Mouse (Mus musculus) hindbrain, embryonic 13.5 days (tissue): Measurements from ENCODE around the gene Olfr1347. TPM values are rescaled to one million over a fixed set of nuclear protein-coding genes. Genes with fewer than 3 reads are reported as not detected.
"Not testable (repeated sequence)": the region's sequence is repeated elsewhere in the genome, so short reads cannot be mapped to it uniquely, and the experiment has no call there.

Experiments used
- ATAC-seq: fragments of 200-750 bp; cut with Nextera tagmentation; 2 replicates; pipeline ENCODE4 v1.8.0; 2017; ENCODE audit warnings: moderate TSS enrichment; ENCODE audit not compliant: low FRiP score
- H3K27ac ChIP-seq: fragments of 300-500 bp; sonication (generic); 2 replicates; pipeline ENCODE4 v1.5.1; 2015; ENCODE audit warnings: inconsistent platforms, mild to moderate bottlenecking, moderate library complexity
- H3K27me3 ChIP-seq: fragments of 300-500 bp; sonication (generic); 2 replicates; pipeline ENCODE4 v1.6.1; 2015; ENCODE audit warnings: mild to moderate bottlenecking, inconsistent platforms
- H3K36me3 ChIP-seq: fragments of 300-500 bp; sonication (generic); 2 replicates; pipeline ENCODE4 v1.6.1; 2015; ENCODE audit warnings: mild to moderate bottlenecking, inconsistent platforms
- H3K4me1 ChIP-seq: fragments of 300-500 bp; sonication (generic); replicated peaks from 2 replicates; pipeline ENCODE4 v1.6.1; 2015; ENCODE audit warnings: inconsistent platforms
- H3K4me2 ChIP-seq: fragments of 300-500 bp; sonication (generic); 2 replicates; pipeline ENCODE4 v1.6.1; 2015; ENCODE audit warnings: inconsistent platforms, mild to moderate bottlenecking, moderate library complexity
- H3K4me3 ChIP-seq: fragments of 300-500 bp; sonication (generic); 2 replicates; pipeline ENCODE4 v1.5.1; 2015; ENCODE audit warnings: mild to moderate bottlenecking, inconsistent platforms
- H3K9ac ChIP-seq: fragments of 300-500 bp; sonication (generic); 2 replicates; pipeline ENCODE4 v1.6.1; 2015; ENCODE audit warnings: mild to moderate bottlenecking, inconsistent platforms
- H3K9me3 ChIP-seq: fragments of 300-500 bp; sonication (generic); 2 replicates; pipeline ENCODE4 v1.6.1; 2016; ENCODE audit warnings: inconsistent platforms
- WGBS: fragments of 180-500 bp; shearing (Covaris S2); methylation state at CpG from one replicate; pipeline ENCODE4 v1.1.7; 2015; 5-methylcytosine and 5-hydroxymethylcytosine counted together
- polyA plus RNA-seq: library from polyadenylated mRNA; unstranded; fragments of >200 nt; fragmentation: Nextera tagmentation; extraction: Ambion mirVana; gene quantifications from 2 replicates; pipeline ENCODE4 v1.2.1, GENCODE M21; 2015

Gene Olfr1347
- not detected in 2 replicates for polyA plus RNA-seq

DNA sequence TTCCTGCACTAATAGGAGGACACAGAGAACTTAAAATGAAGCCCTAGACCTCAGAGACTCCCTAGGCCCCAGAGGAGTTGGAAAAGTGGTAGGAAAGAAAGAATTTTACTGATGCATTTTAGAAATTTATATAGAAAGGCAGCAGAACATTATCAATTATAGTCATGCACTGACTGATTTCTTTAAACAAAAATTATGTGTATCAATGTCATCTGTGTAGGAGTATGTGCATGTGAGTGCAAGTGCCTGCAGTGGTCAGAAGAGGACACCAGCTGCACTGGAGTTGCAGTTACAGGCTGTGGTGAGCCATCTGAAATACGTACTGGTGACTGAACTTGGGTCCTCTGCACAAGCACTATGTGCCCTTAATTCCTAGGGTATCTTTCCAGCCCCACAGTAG is at the start of gene Olfr1347:
Olfr1347 (minus strand) TSS at position 101 of the 400 bp plus-strand sequence.
- no peak within 1 kb of the TSS for H3K4me2 ChIP-seq
- ATAC-seq = no peak
- H3K4me3 ChIP-seq = no peak within 1 kb of the TSS
- 0 out of 2 replicates have a peak, but pooled peaks cover 4% of the 10 kb centered on the region for H3K9me3 ChIP-seq
- H3K4me1 ChIP-seq = no peaks in the 10 kb centered on the region
- H3K36me3 ChIP-seq = no peaks in the 10 kb centered on the region
- WGBS = 66% methylated on average over 1 of the region's 1 CpGs
- H3K27me3 ChIP-seq = no peaks in the 10 kb centered on the region
- no peak within 1 kb of the TSS for H3K27ac ChIP-seq
- H3K9ac ChIP-seq = no peak within 1 kb of the TSS

DNA sequence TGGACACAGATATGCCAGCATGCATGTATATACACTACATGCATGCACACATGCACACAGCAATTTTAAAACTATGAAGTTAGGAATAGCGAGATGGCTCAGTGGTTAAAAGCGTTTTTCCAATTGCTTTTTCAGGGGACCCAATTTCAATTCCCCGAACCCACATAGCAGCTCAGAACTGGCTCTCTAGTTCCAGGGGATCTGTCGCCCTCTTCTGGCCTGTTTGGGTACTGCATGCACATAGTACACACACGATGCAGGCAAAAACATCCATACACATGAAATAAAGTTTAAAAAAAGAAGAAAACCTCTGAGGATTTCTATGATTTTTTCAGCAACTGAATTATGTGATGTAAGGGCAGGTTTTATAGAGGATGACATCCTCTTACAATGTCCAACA is 26.6 kb upstream of the Olfr1347 start:
- Histone ChIP-seq H3K4me3 (no peak overlapping the region), H3K4me2 (no peak overlapping the region), H3K27me3 (no peaks in the 10 kb centered on the region), H3K4me1 (no peaks in the 10 kb centered on the region), H3K9ac (no peak overlapping the region), H3K9me3 (peaks cover 3% of the 10 kb centered on the region; the same call in 1 of the 2 replicates), H3K27ac (no peak overlapping the region), H3K36me3 (no peaks in the 10 kb centered on the region)
- WGBS = 68% methylated on average over 5 of the region's 5 CpGs
- no peak for ATAC-seq

DNA sequence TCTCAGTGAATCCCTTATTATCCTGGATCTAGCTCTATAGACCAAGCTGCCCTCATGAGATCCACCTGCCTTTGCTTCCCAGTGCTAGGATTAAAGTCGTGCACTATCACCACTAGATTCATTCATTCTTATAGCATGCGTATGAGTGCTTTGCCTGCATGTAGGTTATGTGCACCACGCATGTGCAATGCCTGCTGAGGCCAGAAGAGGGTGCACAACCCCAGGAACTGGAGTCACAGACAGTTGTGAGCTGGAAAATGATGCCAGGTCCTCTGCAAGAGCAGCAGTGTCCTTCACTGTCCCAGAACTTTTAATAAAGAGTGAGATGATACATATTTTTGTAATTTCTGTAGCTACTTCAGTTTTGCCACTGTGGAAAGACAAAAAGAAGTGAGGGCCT is 25.4 kb upstream of the Olfr1347 start:
- Histone ChIP-seq H3K4me3 (no peak overlapping the region), H3K27ac (no peak overlapping the region), H3K4me1 (no peaks in the 10 kb centered on the region), H3K4me2 (no peak overlapping the region), H3K9me3 (peaks cover 3% of the 10 kb centered on the region; the same call in 1 of the 2 replicates), H3K36me3 (no peaks in the 10 kb centered on the region), H3K27me3 (no peaks in the 10 kb centered on the region), H3K9ac (no peak overlapping the region)
- 66% methylated on average over 3 of the region's 3 CpGs for WGBS
- ATAC-seq = no peak

DNA sequence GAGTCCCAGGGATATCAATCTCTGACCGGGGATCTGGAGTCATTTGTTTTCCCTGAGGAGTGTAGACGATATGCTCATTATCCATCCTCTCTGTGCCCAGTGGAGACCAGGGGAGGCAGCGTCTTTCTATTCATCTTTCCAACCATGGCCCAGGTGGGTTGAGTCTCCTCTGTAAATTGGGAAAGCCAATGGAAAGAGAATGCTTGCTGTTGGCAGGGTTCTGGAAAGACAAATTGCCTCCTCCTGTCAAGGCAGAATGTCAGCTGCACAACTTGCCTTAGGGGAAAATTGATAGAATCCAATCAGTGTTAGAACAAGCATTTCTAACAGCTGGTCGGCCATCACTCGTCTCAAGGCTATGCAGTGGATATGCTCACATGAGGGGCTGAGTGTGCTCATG is 23.3 kb upstream of the Olfr1347 start, which contains the start of gene Olfr1349:
Olfr1349 (minus strand) TSS at position 101 of the 400 bp plus-strand sequence.
- Histone ChIP-seq H3K4me2 (no peak within 1 kb of the TSS), H3K4me1 (no peaks in the 10 kb centered on the region), H3K9me3 (peaks cover 3% of the 10 kb centered on the region; the same call in 1 of the 2 replicates), H3K36me3 (no peaks in the 10 kb centered on the region), H3K27ac (no peak within 1 kb of the TSS), H3K27me3 (no peaks in the 10 kb centered on the region), H3K4me3 (no peak within 1 kb of the TSS), H3K9ac (no peak within 1 kb of the TSS)
- ATAC-seq = no peak
- WGBS = 80% methylated on average over 5 of the region's 5 CpGs

DNA sequence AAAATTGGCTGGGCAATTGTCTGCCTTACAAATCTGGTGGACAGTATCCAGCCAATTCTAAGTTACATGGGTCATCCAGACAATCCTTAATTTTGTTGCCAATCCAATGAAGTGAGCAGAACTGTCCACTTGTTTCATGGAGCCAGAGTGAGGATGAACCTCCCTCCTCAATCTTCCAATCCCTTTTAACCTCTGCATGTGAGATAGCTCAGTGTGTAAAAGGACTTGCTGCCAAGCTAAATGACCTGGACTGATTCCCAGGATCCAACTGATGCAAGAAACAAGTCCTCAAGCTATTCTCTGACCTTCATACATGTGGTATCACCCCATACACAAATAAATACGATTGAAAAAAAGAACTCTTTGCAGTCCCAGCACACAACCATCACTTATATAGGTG is 22.1 kb upstream of the Olfr1347 start:
- no peak overlapping the region for H3K4me3 ChIP-seq
- no peak overlapping the region for H3K27ac ChIP-seq
- peaks cover under 1% of the 10 kb centered on the region; the same call in 1 of the 2 replicates for H3K9me3 ChIP-seq
- H3K9ac ChIP-seq = no peak overlapping the region
- no peaks in the 10 kb centered on the region for H3K27me3 ChIP-seq
- ATAC-seq = no peak
- WGBS = 40% methylated on average over 1 of the region's 1 CpGs
- H3K36me3 ChIP-seq = no peaks in the 10 kb centered on the region
- H3K4me1 ChIP-seq = no peaks in the 10 kb centered on the region
- no peak overlapping the region for H3K4me2 ChIP-seq

DNA sequence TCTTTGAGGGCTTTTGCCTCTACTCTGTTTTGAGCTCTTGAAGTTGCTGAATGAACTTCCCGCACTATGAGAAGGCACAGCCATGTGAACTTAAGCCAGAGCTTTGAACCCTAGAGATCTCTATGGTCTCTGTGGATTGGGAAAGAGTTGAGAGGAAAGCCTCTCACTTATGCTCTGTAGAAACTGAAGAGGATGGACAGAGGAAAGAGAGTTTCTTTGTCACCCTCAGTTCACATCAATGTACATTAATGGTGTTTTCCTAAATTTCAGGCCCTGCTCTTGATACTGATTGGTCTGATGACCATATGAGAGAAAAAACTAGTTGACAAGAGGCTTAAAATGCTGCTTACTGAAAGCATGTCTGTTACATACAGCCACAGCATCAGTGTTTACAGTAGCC is 9.1 kb upstream of the Olfr1347 start, which contains the start of gene Olfr1348:
Olfr1348 (minus strand) TSS at position 101 of the 400 bp plus-strand sequence.
- Histone ChIP-seq H3K36me3 (no peaks in the 10 kb centered on the region), H3K27ac (no peak within 1 kb of the TSS), H3K4me3 (no peak within 1 kb of the TSS), H3K9me3 (0 out of 2 replicates have a peak, but pooled peaks cover 3% of the 10 kb centered on the region), H3K4me2 (no peak within 1 kb of the TSS), H3K27me3 (no peaks in the 10 kb centered on the region), H3K9ac (no peak within 1 kb of the TSS), H3K4me1 (no peaks in the 10 kb centered on the region)
- no peak for ATAC-seq
- WGBS = 94% methylated on average over 1 of the region's 1 CpGs

DNA sequence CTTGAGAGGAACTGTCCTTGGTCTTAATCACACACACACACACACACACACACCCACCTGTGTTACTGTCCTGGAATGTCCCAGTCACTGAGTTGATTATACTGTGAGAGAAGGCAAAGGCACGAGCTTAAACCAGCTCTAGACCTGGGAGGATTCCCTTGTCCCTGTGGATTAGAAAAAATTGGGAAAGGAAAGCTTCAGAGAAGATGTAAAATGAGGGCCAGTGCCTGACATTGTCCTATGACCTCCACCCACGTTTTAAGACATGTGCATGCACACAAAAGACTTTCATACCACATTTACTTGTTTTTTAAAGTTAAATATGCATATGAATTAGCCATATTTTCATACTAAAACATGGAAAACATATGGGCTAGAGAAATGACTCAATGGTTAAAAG is 12.7 kb downstream of the Olfr1347 start, which contains the start of gene Olfr5:
Olfr5 (minus strand) TSS at position 101 of the 400 bp plus-strand sequence.
- 52% methylated on average over 2 of the region's 2 CpGs for WGBS
- H3K4me2 ChIP-seq = no peak within 1 kb of the TSS
- H3K27me3 ChIP-seq = no peaks in the 10 kb centered on the region
- no peaks in the 10 kb centered on the region for H3K36me3 ChIP-seq
- H3K4me3 ChIP-seq = no peak within 1 kb of the TSS
- no peak within 1 kb of the TSS for H3K9ac ChIP-seq
- ATAC-seq = no peak
- H3K4me1 ChIP-seq = no peaks in the 10 kb centered on the region
- H3K9me3 ChIP-seq = no peaks in the 10 kb centered on the region
- no peak within 1 kb of the TSS for H3K27ac ChIP-seq

DNA sequence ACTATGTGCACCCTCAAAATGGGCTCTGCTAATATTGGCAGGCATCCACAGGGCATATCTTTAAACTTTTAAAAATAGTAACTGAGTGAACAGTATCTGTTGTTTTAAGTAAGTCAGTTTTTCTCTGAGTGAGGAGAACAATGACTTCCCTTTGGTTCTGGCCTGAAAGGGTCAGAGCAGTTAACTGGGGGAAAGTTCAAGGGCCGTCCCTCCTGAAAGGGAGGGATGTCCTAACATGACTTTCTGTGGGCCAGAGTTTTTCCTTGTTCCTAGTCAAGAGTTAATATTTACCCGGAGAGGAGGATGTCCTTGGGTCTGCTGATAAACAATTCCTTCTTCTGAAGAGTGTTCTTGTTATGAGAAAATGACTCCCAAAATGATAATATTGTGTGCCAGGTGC is 21.9 kb downstream of the Olfr1347 start:
- not testable (repeated sequence) for H3K4me3 ChIP-seq, H3K9me3 ChIP-seq, H3K4me1 ChIP-seq, H3K4me2 ChIP-seq, H3K27me3 ChIP-seq, H3K9ac ChIP-seq, H3K27ac ChIP-seq, H3K36me3 ChIP-seq, ATAC-seq
- 84% methylated on average over 2 of the region's 2 CpGs for WGBS

DNA sequence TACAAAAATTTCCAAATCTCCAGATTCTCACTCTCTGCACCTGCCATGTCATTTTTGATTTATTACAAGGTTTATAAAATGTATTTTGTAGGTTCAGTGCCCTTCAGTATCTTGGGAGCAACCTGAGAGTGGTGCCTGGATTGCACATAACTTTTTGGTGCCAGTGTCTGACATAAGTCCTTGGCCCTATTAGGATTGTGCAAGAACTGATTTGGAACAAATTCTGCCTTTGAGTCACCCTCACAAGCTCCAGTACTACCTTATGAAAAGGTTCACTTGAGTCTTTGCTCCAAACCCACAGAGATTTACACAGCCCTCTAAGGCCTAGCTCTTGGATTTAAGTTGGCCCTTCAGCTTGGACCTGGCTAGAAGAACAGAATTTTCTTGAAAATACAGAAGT is 32.6 kb downstream of the Olfr1347 start, which contains the start of gene Olfr1346:
Olfr1346 (plus strand) TSS at position 151 of the 400 bp plus-strand sequence.
- Histone ChIP-seq H3K36me3 (no peaks in the 10 kb centered on the region), H3K27me3 (no peaks in the 10 kb centered on the region), H3K4me1 (no peaks in the 10 kb centered on the region), H3K4me3 (no peak within 1 kb of the TSS), H3K9ac (no peak within 1 kb of the TSS), H3K27ac (no peak within 1 kb of the TSS), H3K9me3 (no peaks in the 10 kb centered on the region), H3K4me2 (no peak within 1 kb of the TSS)
- ATAC-seq = no peak

DNA sequence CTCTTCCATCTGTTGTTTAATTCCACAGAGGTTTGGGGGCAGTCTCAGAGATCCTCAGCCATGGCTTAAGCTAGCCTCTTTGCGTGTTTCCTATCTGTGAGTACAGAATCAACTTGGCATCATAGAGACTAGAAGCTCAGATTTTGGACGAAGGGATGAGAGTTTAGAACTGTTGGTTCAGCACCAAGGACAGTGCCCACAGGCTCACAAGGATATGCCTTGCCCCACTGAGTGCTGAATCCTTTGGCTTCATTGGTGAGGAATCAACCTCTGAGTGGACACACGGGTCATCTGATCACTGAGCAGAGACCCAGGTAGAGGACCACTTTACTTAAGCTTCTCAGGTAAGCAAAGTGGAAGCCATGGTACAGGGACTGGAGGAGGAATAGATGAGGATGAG is 43.2 kb downstream of the Olfr1347 start:
- Histone ChIP-seq H3K36me3 (no peaks in the 10 kb centered on the region), H3K9ac (no peak overlapping the region), H3K4me2 (no peak overlapping the region), H3K4me3 (no peak overlapping the region), H3K9me3 (no peaks in the 10 kb centered on the region), H3K4me1 (no peaks in the 10 kb centered on the region), H3K27ac (no peak overlapping the region), H3K27me3 (no peaks in the 10 kb centered on the region)
- ATAC-seq = no peak
- 45% methylated on average over 3 of the region's 3 CpGs for WGBS

DNA sequence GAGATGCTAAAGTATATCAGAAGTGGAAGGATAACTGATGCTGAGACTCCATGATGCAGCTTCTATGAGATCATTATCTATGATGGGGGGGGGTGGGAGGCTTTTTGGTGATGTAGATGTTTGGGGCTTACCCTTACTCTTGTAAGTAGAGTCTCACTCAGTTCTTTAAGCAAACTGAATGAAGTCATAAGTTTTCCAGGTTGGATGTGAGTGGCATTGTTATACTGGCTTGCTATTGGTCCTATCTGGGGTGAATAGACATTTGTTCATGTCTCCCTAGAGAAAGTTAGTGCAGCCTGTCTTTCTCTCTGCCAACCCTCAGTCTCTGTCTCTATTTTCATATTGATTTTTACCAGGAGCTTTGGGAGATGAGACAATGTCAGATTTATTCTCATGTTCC is 43.7 kb downstream of the Olfr1347 start, which contains the start of gene Olfr1336:
Olfr1336 (plus strand) TSS at position 301 of the 400 bp plus-strand sequence.
- no peaks in the 10 kb centered on the region for H3K9me3 ChIP-seq
- H3K27me3 ChIP-seq = no peaks in the 10 kb centered on the region
- H3K4me3 ChIP-seq = no peak within 1 kb of the TSS
- H3K4me2 ChIP-seq = no peak within 1 kb of the TSS
- H3K9ac ChIP-seq = no peak within 1 kb of the TSS
- no peak for ATAC-seq
- no peak within 1 kb of the TSS for H3K27ac ChIP-seq
- no peaks in the 10 kb centered on the region for H3K36me3 ChIP-seq
- H3K4me1 ChIP-seq = no peaks in the 10 kb centered on the region

DNA sequence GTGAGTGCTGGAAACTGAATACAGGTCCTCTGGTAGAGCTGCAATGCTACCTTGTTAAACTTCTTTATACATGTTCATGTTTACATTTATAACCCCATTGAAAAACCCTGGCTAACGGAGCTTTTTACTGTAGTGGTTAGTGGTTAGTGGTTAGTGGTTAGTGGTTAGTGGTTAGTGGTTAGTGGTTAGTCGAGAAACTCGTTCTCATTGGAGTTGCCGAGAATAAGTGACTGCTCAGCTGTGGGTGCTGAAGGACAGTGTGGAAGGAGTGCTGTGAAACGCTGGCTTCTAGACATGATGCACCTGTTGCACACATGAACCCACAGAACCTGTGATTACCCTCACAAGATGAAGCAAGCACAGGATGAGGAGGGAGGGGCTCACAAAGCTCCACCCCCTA is 51.8 kb downstream of the Olfr1347 start:
- Histone ChIP-seq H3K27ac (no peak overlapping the region), H3K36me3 (no peaks in the 10 kb centered on the region), H3K9me3 (no peaks in the 10 kb centered on the region), H3K4me1 (no peaks in the 10 kb centered on the region), H3K27me3 (no peaks in the 10 kb centered on the region), H3K4me3 (no peak overlapping the region), H3K4me2 (no peak overlapping the region), H3K9ac (no peak overlapping the region)
- 93% methylated on average over 5 of the region's 5 CpGs for WGBS
- no peak for ATAC-seq

DNA sequence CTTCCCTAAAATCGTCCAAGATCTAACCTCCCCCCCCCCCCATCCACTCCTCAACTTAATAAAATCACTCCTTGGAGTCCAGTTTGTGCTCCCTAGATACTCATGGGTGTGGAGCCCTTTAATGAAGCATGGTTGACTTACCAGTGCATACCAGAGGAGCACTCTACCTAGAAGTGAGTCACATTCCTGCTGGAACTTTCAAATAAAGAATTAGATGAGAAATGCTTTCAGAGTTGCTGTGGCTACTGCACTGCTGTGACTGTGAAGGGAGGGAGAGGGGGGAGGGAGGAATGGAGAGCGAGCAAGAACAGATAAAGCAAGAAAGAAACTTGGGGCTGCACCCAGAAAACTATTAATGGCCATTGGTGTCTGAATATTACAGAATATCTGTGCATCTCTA is 58.4 kb downstream of the Olfr1347 start:
- no peak for ATAC-seq
- Histone ChIP-seq H3K4me3 (no peak overlapping the region), H3K36me3 (no peaks in the 10 kb centered on the region), H3K4me1 (no peaks in the 10 kb centered on the region), H3K9me3 (no peaks in the 10 kb centered on the region), H3K27me3 (no peaks in the 10 kb centered on the region), H3K4me2 (no peak overlapping the region), H3K27ac (no peak overlapping the region), H3K9ac (no peak overlapping the region)
- 64% methylated on average over 2 of the region's 2 CpGs for WGBS
